Mouse (Mus musculus): Measurements from ENCODE around the gene Prkacb. TPM values are rescaled to one million over a fixed set of nuclear protein-coding genes. Genes with fewer than 3 reads are reported as not detected.

Prkacb gene
- total and polyA plus RNA-seq, 3 experiments = 13.5 to 165 (median 91.3) TPM

- DNase-seq (ENCODE audit: low spot score) = no peak
- Histone ChIP-seq H3K4me1 (ENCODE audit: insufficient read depth, low read depth, low read length) (peaks cover 39% of the 10 kb centered on the region), H3K4me3 (ENCODE audit: low read depth, low read length) (no peak overlapping the region), H3K36me3 (replicated peaks) (peaks cover 13% of the 10 kb centered on the region), H3K27me3 (ENCODE audit: insufficient read depth, low read length) (no peaks in the 10 kb centered on the region), H3K9me3 (replicated peaks) (0 out of 2 replicates have a peak, but pooled peaks cover 3% of the 10 kb centered on the region)
- TF ChIP-seq POLR2AphosphoS5 (IDR thresholded peaks at IDR 0.05; ENCODE audit: insufficient replicate concordance, low read depth, low read length) (no peak), GATA1 (IDR thresholded peaks at IDR 0.05; ENCODE audit: borderline replicate concordance, low read length) (no peak), CTCF (IDR thresholded peaks at IDR 0.05; ENCODE audit: low read depth, low read length) (no peak), GATA2 (IDR thresholded peaks at IDR 0.05; ENCODE audit: borderline replicate concordance, low read depth, low read length) (no peak), TAL1 (conservative IDR thresholded peaks at IDR 0.05; ENCODE audit: low read depth, low read length) (no peak)
- no peak for ATAC-seq (ENCODE audit: extremely low read depth, insufficient number of reproducible peaks, low FRiP score, poor library complexity, severe bottlenecking)
Observed at GRCm38 (mm10) chr3:146680625-146681024, 132.2 kb downstream of the Prkacb start.

GRCm38 (mm10) chr3:146679646-146680045 lies 133.1 kb downstream of the Prkacb start:
- peaks cover 10% of the 10 kb centered on the region for H3K36me3 ChIP-seq (replicated peaks)
- DNase-seq (ENCODE audit: low spot score) (no peak), ATAC-seq (ENCODE audit: extremely low read depth, insufficient number of reproducible peaks, low FRiP score, poor library complexity, severe bottlenecking) (no peak)
- H3K4me1 ChIP-seq (ENCODE audit: insufficient read depth, low read depth, low read length) = peaks cover 31% of the 10 kb centered on the region
- H3K4me3 ChIP-seq (ENCODE audit: low read depth, low read length) = no peak overlapping the region
- no peaks in the 10 kb centered on the region for H3K9me3 ChIP-seq (replicated peaks)
- no peaks in the 10 kb centered on the region for H3K27me3 ChIP-seq (ENCODE audit: insufficient read depth, low read length)
- no peak for TF ChIP-seq TAL1 (conservative IDR thresholded peaks at IDR 0.05; ENCODE audit: low read depth, low read length)
- no peak for TF ChIP-seq GATA1 (IDR thresholded peaks at IDR 0.05; ENCODE audit: borderline replicate concordance, low read length)
- no peak for TF ChIP-seq GATA2 (IDR thresholded peaks at IDR 0.05; ENCODE audit: borderline replicate concordance, low read depth, low read length)
- TF ChIP-seq POLR2AphosphoS5 (IDR thresholded peaks at IDR 0.05; ENCODE audit: insufficient replicate concordance, low read depth, low read length) = no peak
- TF ChIP-seq CTCF (IDR thresholded peaks at IDR 0.05; ENCODE audit: low read depth, low read length) = no peak

Other genes with a start within 250 kb of the Prkacb start
- gene Uox, start 242.6 kb downstream of the Prkacb start, total RNA-seq (2014; fragmentation: Nextera tagmentation) = not detected in 2 replicates
- 0.22 TPM in 1 of 2 replicates, not detected in the other for gene Uox, start 242.6 kb downstream of the Prkacb start, total RNA-seq (2017)
- not detected in 2 replicates for gene Uox, start 242.6 kb downstream of the Prkacb start, polyA plus RNA-seq (2012)
- not detected in 2 replicates for gene Dnase2b, start 197.4 kb downstream of the Prkacb start, total RNA-seq (2014; fragmentation: Nextera tagmentation)
- gene Dnase2b, start 197.4 kb downstream of the Prkacb start, total RNA-seq (2017) = 1.4 and 1.6 TPM in 2 replicates
- not detected in 2 replicates for gene Dnase2b, start 197.4 kb downstream of the Prkacb start, polyA plus RNA-seq (2012)
- not detected in 2 replicates for gene 4930503B20Rik, start 161.7 kb downstream of the Prkacb start, total RNA-seq (2014; fragmentation: Nextera tagmentation)
- gene 4930503B20Rik, start 161.7 kb downstream of the Prkacb start, total RNA-seq (2017) = 0.44 and 0.52 TPM in 2 replicates
- not detected in 2 replicates for gene 4930503B20Rik, start 161.7 kb downstream of the Prkacb start, polyA plus RNA-seq (2012)
- not detected in 2 replicates for gene Samd13, start 127.4 kb downstream of the Prkacb start, total RNA-seq (2014; fragmentation: Nextera tagmentation)
- 1.8 and 2.1 TPM in 2 replicates for gene Samd13, start 127.4 kb downstream of the Prkacb start, total RNA-seq (2017)
- 0.09 and 0.10 TPM in 2 replicates for gene Samd13, start 127.4 kb downstream of the Prkacb start, polyA plus RNA-seq (2012)
- not detected in 2 replicates for gene Ttll7, start 39.4 kb upstream of the Prkacb start, total RNA-seq (2014; fragmentation: Nextera tagmentation)
- gene Ttll7, start 39.4 kb upstream of the Prkacb start, total RNA-seq (2017) = 0.06 and 0.38 TPM in 2 replicates
- not detected in 2 replicates for gene Ttll7, start 39.4 kb upstream of the Prkacb start, polyA plus RNA-seq (2012)

Measured in G1E (cell line).